Mouse (Mus musculus) retina, adult 2 months (tissue): ENCODE results near the gene Olfr1396.
A peak's percentile ranks its signal among the peaks of the same experiment; 100 is the strongest.

Source experiments
- DNase-seq: peaks from one replicate; pipeline ENCODE4 v3.0.0-alpha.2; 2012; ENCODE audit warnings: low read depth, low spot score

Gene Olfr1396

GRCm38 (mm10) chr11:49114774-49115173 lies at the start of gene Olfr1396:
Gene Olfr1396 (minus strand): TSS chr11:49114874.
- no peak for DNase-seq

- no peak for DNase-seq
Measured at GRCm38 (mm10) chr11:49156821-49157814, 42.4 kb upstream of the Olfr1396 start.

- no peak for DNase-seq
Measured at GRCm38 (mm10) chr11:49154077-49154476, 39.4 kb upstream of the Olfr1396 start, which contains the start of gene Olfr1394. Gene Olfr1394 (plus strand): TSS chr11:49154377.

GRCm38 (mm10) chr11:49141974-49142373 lies 27.3 kb upstream of the Olfr1396 start, which contains the start of gene Olfr1395:
Gene Olfr1395 (plus strand): TSS chr11:49142274.
- no peak for DNase-seq

GRCm38 (mm10) chr11:49124169-49124568 lies 9.5 kb upstream of the Olfr1396 start:
- no peak for DNase-seq

GRCm38 (mm10) chr11:49119635-49120034 lies 5.0 kb upstream of the Olfr1396 start:
- no peak for DNase-seq

- no peak for DNase-seq
Measured at GRCm38 (mm10) chr11:49114158-49114557, 516 bp downstream of the Olfr1396 start.

- no peak for DNase-seq
Measured at GRCm38 (mm10) chr11:49112624-49113219, 2.0 kb downstream of the Olfr1396 start.

- no peak for DNase-seq
Measured at GRCm38 (mm10) chr11:49111000-49111399, 3.7 kb downstream of the Olfr1396 start.

GRCm38 (mm10) chr11:49108833-49109232 lies 5.8 kb downstream of the Olfr1396 start:
- DNase-seq: no peak

- no peak for DNase-seq
Measured at GRCm38 (mm10) chr11:49107650-49108537, 6.8 kb downstream of the Olfr1396 start.

- DNase-seq: no peak
Measured at GRCm38 (mm10) chr11:49105752-49106151, 8.9 kb downstream of the Olfr1396 start.

- DNase-seq: peak; percentile 61
Measured at GRCm38 (mm10) chr11:49103047-49103693, 11.5 kb downstream of the Olfr1396 start.

- DNase-seq: no peak
Measured at GRCm38 (mm10) chr11:49101500-49101899, 13.2 kb downstream of the Olfr1396 start.

GRCm38 (mm10) chr11:49100409-49100808 lies 14.3 kb downstream of the Olfr1396 start:
- DNase-seq: no peak

- no peak for DNase-seq
Measured at GRCm38 (mm10) chr11:49095367-49095766, 19.3 kb downstream of the Olfr1396 start.

GRCm38 (mm10) chr11:49093861-49094660 lies 20.6 kb downstream of the Olfr1396 start:
- no peak for DNase-seq

- DNase-seq: no peak
Measured at GRCm38 (mm10) chr11:49092786-49093185, 21.9 kb downstream of the Olfr1396 start.

GRCm38 (mm10) chr11:49092053-49092586 lies 22.6 kb downstream of the Olfr1396 start:
- DNase-seq: no peak

- no peak for DNase-seq
Measured at GRCm38 (mm10) chr11:49091171-49091570, 23.5 kb downstream of the Olfr1396 start.
